Mouse (Mus musculus) ES-E14 (cell line): Measurements from ENCODE around the gene Foxl1. TPM values are rescaled to one million over a fixed set of nuclear protein-coding genes. Genes with fewer than 3 reads are reported as not detected.
"Not testable (repeated sequence)": the region's sequence is repeated elsewhere in the genome, so short reads cannot be mapped to it uniquely, and the experiment has no call there.

Experiments
- DNase-seq: peaks from one replicate; pipeline ENCODE4 v3.0.0-alpha.2; 2013; ENCODE audit warnings: low read depth, low spot score
- H3K27ac ChIP-seq: 2 replicates; pipeline ENCODE4 v1.5.1; 2012; ENCODE audit warnings: low read depth, mild to moderate bottlenecking, low read length, moderate library complexity, mixed read lengths; ENCODE audit not compliant: poor library complexity, insufficient read depth, severe bottlenecking
- H3K36me3 ChIP-seq: 2 replicates; pipeline ENCODE4 v1.6.1; 2012; ENCODE audit warnings: mild to moderate bottlenecking, low read length, moderate library complexity, mixed read lengths; ENCODE audit not compliant: control insufficient read depth, poor library complexity, insufficient read depth, severe bottlenecking
- H3K4me1 ChIP-seq, 2 experiments: fragments of 150-350 bp in 1 of 2; sonication (generic) in 1 of 2; 2 replicates each; pipeline ENCODE4 v1.6.1; 2012; ENCODE audit warnings: low read length in 2 of 2, mild to moderate bottlenecking in 1 of 2, mixed read lengths in 1 of 2; ENCODE audit not compliant: control insufficient read depth in 2 of 2, insufficient read depth in 2 of 2, poor library complexity in 1 of 2
- H3K4me3 ChIP-seq, 2 experiments: fragments of 150-350 bp in 1 of 2; sonication (generic) in 1 of 2; 2 replicates each; pipeline ENCODE4 v1.5.1; 2012; ENCODE audit warnings: low read length in 2 of 2, low read depth in 1 of 2, mild to moderate bottlenecking in 1 of 2, mixed read lengths in 1 of 2; ENCODE audit not compliant: insufficient read depth in 1 of 2, poor library complexity in 1 of 2, severe bottlenecking in 1 of 2
- H3K9ac ChIP-seq: 2 replicates; pipeline ENCODE4 v1.6.1; 2012; ENCODE audit warnings: low read depth, mild to moderate bottlenecking, low read length, mixed read lengths; ENCODE audit not compliant: poor library complexity, insufficient read depth, severe bottlenecking
- H3K9me3 ChIP-seq: fragments of 150-350 bp; sonication (generic); 2 replicates; pipeline ENCODE4 v1.6.1; 2012; ENCODE audit warnings: low read depth, mild to moderate bottlenecking, low read length; ENCODE audit not compliant: control insufficient read depth, insufficient read depth
- CHD2 ChIP-seq: IDR thresholded peaks from 2 replicates; pipeline ENCODE4 v1.6.1; 2014; ENCODE audit warnings: mild to moderate bottlenecking, low read depth, low read length, inconsistent platforms
- HCFC1 ChIP-seq: IDR thresholded peaks from 2 replicates; pipeline ENCODE4 v1.6.1; 2012; ENCODE audit warnings: low read length, inconsistent platforms, borderline replicate concordance; ENCODE audit not compliant: insufficient read depth
- MAFK ChIP-seq: IDR thresholded peaks from 2 replicates; pipeline ENCODE4 v1.6.1; 2014; ENCODE audit warnings: mild to moderate bottlenecking, low read depth, low read length, inconsistent platforms; ENCODE audit not compliant: insufficient read depth
- ZC3H11A ChIP-seq: IDR thresholded peaks from 2 replicates; pipeline ENCODE4 v1.6.1; 2012; ENCODE audit warnings: low read depth, mild to moderate bottlenecking, inconsistent platforms, low read length, borderline replicate concordance
- ZNF384 ChIP-seq: IDR thresholded peaks from 2 replicates; pipeline ENCODE4 v1.6.1; 2012; ENCODE audit warnings: low read depth, low read length, inconsistent platforms
- in situ Hi-C, 2 experiments: fragments of 600-800 bp; cut with MboI; formaldehyde crosslinking; loops; one replicate each; pipeline ENCODE4 v1.15.1; 2025; ENCODE audit warnings: low sequenced_read_pairs in 2 of 2, inconsistent platforms in 1 of 2; ENCODE audit not compliant: unreplicated experiment in 2 of 2
- total RNA-seq: library from RNA; depleted of rRNA; stranded (reverse); fragments of 300-350 nt; gene quantifications from 2 replicates; pipeline ENCODE4 v1.2.3, GENCODE M21; 2012

The Foxl1 gene
- total RNA-seq, 1 experiment: 0.09 TPM

- Histone ChIP-seq H3K9me3 (no peaks in the 10 kb centered on the region), H3K4me1 (peaks cover 0 to 4% of the 10 kb centered on the region in 2 experiments; a peak in 1 of 4 replicates), H3K9ac (no peak overlapping the region), H3K4me3 (no peak overlapping the region), H3K27ac (no peak overlapping the region), H3K36me3 (no peaks in the 10 kb centered on the region)
- no peak for DNase-seq
- in situ Hi-C loops: no loop called here
- TF ChIP-seq ZNF384 (no peak), MAFK (no peak), ZC3H11A (no peak), CHD2 (no peak), HCFC1 (no peak)
These were observed 5.3 kb downstream of the Foxl1 start for GRCm38 (mm10) chr8:121132961-121133513.

- DNase-seq: no peak
- Histone ChIP-seq H3K4me3 (no peak overlapping the region), H3K9ac (no peak overlapping the region), H3K4me1 (no peaks in the 10 kb centered on the region), H3K27ac (no peak overlapping the region), H3K36me3 (no peaks in the 10 kb centered on the region), H3K9me3 (no peaks in the 10 kb centered on the region)
- TF ChIP-seq HCFC1: no peak
- TF ChIP-seq CHD2: no peak
- no peak for TF ChIP-seq MAFK
- in situ Hi-C loops: no loop called here
These were observed 6.4 kb downstream of the Foxl1 start for GRCm38 (mm10) chr8:121134102-121134501.

- no peak overlapping the region for H3K4me3 ChIP-seq
- H3K36me3 ChIP-seq: no peaks in the 10 kb centered on the region
- no peak overlapping the region for H3K9ac ChIP-seq
- in situ Hi-C loops: no loop called here
- no peak overlapping the region for H3K27ac ChIP-seq
- TF ChIP-seq ZNF384 (no peak), ZC3H11A (no peak), MAFK (no peak)
- no peak for DNase-seq
- H3K9me3 ChIP-seq: no peaks in the 10 kb centered on the region
- H3K4me1 ChIP-seq: no peaks in the 10 kb centered on the region
These were observed 6.8 kb downstream of the Foxl1 start for GRCm38 (mm10) chr8:121134512-121134911.

- Histone ChIP-seq H3K9ac (no peak overlapping the region), H3K9me3 (no peaks in the 10 kb centered on the region), H3K36me3 (no peaks in the 10 kb centered on the region), H3K4me1 (no peaks in the 10 kb centered on the region), H3K27ac (no peak overlapping the region), H3K4me3 (no peak overlapping the region)
- in situ Hi-C loops: no loop called here
- TF ChIP-seq ZNF384 (no peak), MAFK (no peak), HCFC1 (no peak), CHD2 (no peak), ZC3H11A (no peak)
- DNase-seq: no peak
These were observed 9.1 kb downstream of the Foxl1 start for GRCm38 (mm10) chr8:121136856-121137255.

- H3K27ac ChIP-seq, H3K4me3 ChIP-seq, H3K9me3 ChIP-seq, in situ Hi-C loops, H3K36me3 ChIP-seq, DNase-seq, H3K9ac ChIP-seq, H3K4me1 ChIP-seq: not testable (repeated sequence)
These were observed 17.9 kb downstream of the Foxl1 start for GRCm38 (mm10) chr8:121145457-121146134.
